In the genomic region with DNA sequence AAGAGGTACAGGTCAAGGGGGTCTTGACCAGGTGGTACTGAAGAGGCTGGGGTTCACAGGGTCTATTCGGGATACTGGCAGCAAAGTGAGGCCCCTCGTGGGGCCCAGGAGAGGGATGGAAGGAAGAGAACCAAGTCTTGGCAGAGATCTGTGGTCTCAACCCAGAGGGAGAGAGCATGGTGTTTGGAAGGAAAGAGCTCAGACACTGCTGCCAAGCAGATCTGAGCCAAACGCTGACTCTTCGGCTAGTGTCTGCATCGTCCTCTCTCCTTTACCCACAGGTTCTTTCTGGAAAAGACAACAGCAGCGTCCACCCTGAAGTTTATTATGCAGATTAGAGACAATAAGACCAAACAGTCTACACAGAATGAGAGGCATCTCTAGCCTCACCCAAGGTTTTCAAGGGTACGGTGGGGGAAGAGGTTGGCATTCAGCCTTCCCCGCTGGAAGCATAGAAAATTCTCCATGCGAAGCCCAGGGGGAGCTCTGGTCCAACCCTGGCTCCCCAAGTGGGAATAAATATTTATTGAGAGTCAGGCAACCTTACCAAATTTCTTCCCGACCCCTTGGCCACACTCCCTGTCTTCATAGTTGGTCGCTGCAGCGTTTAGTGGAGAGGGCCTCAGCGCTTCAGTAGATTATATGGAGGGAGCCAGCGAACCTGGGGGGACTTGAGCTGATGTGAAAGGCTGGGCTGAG, we compare ENCODE assay signal across 10 mouse cellular contexts. TPM values are rescaled to one million over a fixed set of nuclear protein-coding genes. Genes with fewer than 3 reads are reported as not detected.
DNase-seq lines count a peak whose midpoint lies in the region; ATAC-seq and TF ChIP-seq lines count a peak whose summit lies in the region.
"Had no signal": no experiment of that assay in that cellular context is flagged by ENCODE, and none has a peak within 500 bp of the region (broad histone marks: within the 10 kb centered on the region; RNA-seq: fewer than 3 reads in every experiment).

No protein-coding gene starts in this region.

- no peaks in the 10 kb centered on the region for H3K4me1 ChIP-seq in hindbrain, embryonic 14.5 days (replicated peaks; ENCODE audit: control insufficient read depth, insufficient read depth, low read length)
- no peaks in the 10 kb centered on the region for H3K4me1 ChIP-seq in hindbrain, embryonic 11.5 days (replicated peaks; ENCODE audit: control insufficient read depth, insufficient read depth, low read length)
- H3K4me1 ChIP-seq in forebrain, postnatal 0 days (ENCODE audit: insufficient read depth): no peaks in the 10 kb centered on the region
- H3K4me1 ChIP-seq in neural tube, embryonic 14.5 days (ENCODE audit: control insufficient read depth, insufficient read depth, low read length): 0 out of 2 replicates have a peak, but pooled peaks cover 2% of the 10 kb centered on the region
- H3K4me1 ChIP-seq in liver, embryonic 12.5 days: no peaks in the 10 kb centered on the region

- no peaks in the 10 kb centered on the region for H3K36me3 ChIP-seq in hindbrain, embryonic 14.5 days (replicated peaks; ENCODE audit: control insufficient read depth, insufficient read depth)
- no peaks in the 10 kb centered on the region for H3K36me3 ChIP-seq in hindbrain, embryonic 11.5 days (ENCODE audit: control insufficient read depth, insufficient read depth, low read length)
- H3K36me3 ChIP-seq in forebrain, postnatal 0 days (ENCODE audit: insufficient read depth): no peaks in the 10 kb centered on the region
- H3K36me3 ChIP-seq in neural tube, embryonic 14.5 days (ENCODE audit: control insufficient read depth, insufficient read depth, low read length): no peaks in the 10 kb centered on the region
- no peaks in the 10 kb centered on the region for H3K36me3 ChIP-seq in liver, embryonic 12.5 days
- H3K36me3 ChIP-seq: G1E had no signal

- H3K27ac ChIP-seq in hindbrain, embryonic 14.5 days: no peak overlapping the region
- H3K27ac ChIP-seq in hindbrain, embryonic 11.5 days (ENCODE audit: low read depth, low read length): no peak overlapping the region
- H3K27ac ChIP-seq in forebrain, postnatal 0 days (ENCODE audit: low read depth, low read length): no peak overlapping the region
- H3K27ac ChIP-seq in neural tube, embryonic 14.5 days (ENCODE audit: low read depth, low read length): 0 out of 2 replicates have a peak overlapping the region, but pooled peaks have one; percentile 2
- no peak overlapping the region for H3K27ac ChIP-seq in liver, embryonic 12.5 days

- TF ChIP-seq CTCF in forebrain, postnatal 0 days (IDR thresholded peaks at IDR 0.05; ENCODE audit: low read depth): peak; percentile 46

- DNase-seq in hindbrain, embryonic 14.5 days (ENCODE audit: low spot score): peak; percentile 29
- no peak for DNase-seq in hindbrain, embryonic 11.5 days (ENCODE audit: low spot score)
- DNase-seq in ovary, postnatal 36 days (ENCODE audit: low spot score): peak; percentile 6
- DNase-seq in ovary, postnatal 10 days (ENCODE audit: low spot score): no peak
- peak; percentile 61 for DNase-seq in forebrain, postnatal 0 days
- DNase-seq in kidney, adult 18-20 months: no peak

- H3K9me3 ChIP-seq in hindbrain, embryonic 14.5 days (ENCODE audit: control insufficient read depth, low read length): no peaks in the 10 kb centered on the region
- no peaks in the 10 kb centered on the region for H3K9me3 ChIP-seq in hindbrain, embryonic 11.5 days (ENCODE audit: control insufficient read depth, low read length)
- no peaks in the 10 kb centered on the region for H3K9me3 ChIP-seq in forebrain, postnatal 0 days (ENCODE audit: low read length)
- H3K9me3 ChIP-seq in neural tube, embryonic 14.5 days (ENCODE audit: control insufficient read depth, low read length): no peaks in the 10 kb centered on the region
- no peaks in the 10 kb centered on the region for H3K9me3 ChIP-seq in liver, embryonic 12.5 days (replicated peaks)
- H3K9me3 ChIP-seq: G1E had no signal

- ATAC-seq in hindbrain, embryonic 14.5 days (ENCODE audit: low FRiP score): peak; percentile 40; the same call in 1 of the 2 replicates
- no peak for ATAC-seq in hindbrain, embryonic 11.5 days (ENCODE audit: low FRiP score)
- ATAC-seq in forebrain, postnatal 0 days: peak; percentile 56
- peak; percentile 88; the same call in 1 of the 2 replicates for ATAC-seq in neural tube, embryonic 14.5 days (ENCODE audit: low read depth)
- ATAC-seq in liver, embryonic 12.5 days: no peak

- WGBS in hindbrain, embryonic 14.5 days: 62% methylated on average over 14 of the region's 14 CpGs
- 84% methylated on average over 14 of the region's 14 CpGs for WGBS in hindbrain, embryonic 11.5 days
- WGBS in forebrain, postnatal 0 days: 47% methylated on average over 14 of the region's 14 CpGs
- whole genome bisulfite sequencing in neural tube, embryonic 14.5 days: 66% methylated on average over 14 of the region's 14 CpGs
- 74% methylated on average over 14 of the region's 14 CpGs for WGBS in liver, embryonic 12.5 days (ENCODE audit: insufficient replicate concordance)

- H3K4me3 ChIP-seq in hindbrain, embryonic 14.5 days (replicated peaks; ENCODE audit: low read length): no peak overlapping the region
- H3K4me3 ChIP-seq in hindbrain, embryonic 11.5 days (ENCODE audit: low read depth, low read length): no peak overlapping the region
- H3K4me3 ChIP-seq in forebrain, postnatal 0 days (ENCODE audit: low read depth, low read length): no peak overlapping the region
- no peak overlapping the region for H3K4me3 ChIP-seq in neural tube, embryonic 14.5 days (ENCODE audit: low read depth, low read length)
- no peak overlapping the region for H3K4me3 ChIP-seq in liver, embryonic 12.5 days

- H3K9ac ChIP-seq in hindbrain, embryonic 14.5 days: no peak overlapping the region
- H3K9ac ChIP-seq in hindbrain, embryonic 11.5 days (ENCODE audit: low read depth, low read length): no peak overlapping the region
- H3K9ac ChIP-seq in forebrain, postnatal 0 days: no peak overlapping the region
- no peak overlapping the region for H3K9ac ChIP-seq in neural tube, embryonic 14.5 days (replicated peaks; ENCODE audit: low read depth, low read length)
- no peak overlapping the region for H3K9ac ChIP-seq in liver, embryonic 12.5 days

- H3K4me2 ChIP-seq in hindbrain, embryonic 14.5 days (replicated peaks): no peak overlapping the region
- H3K4me2 ChIP-seq in hindbrain, embryonic 11.5 days (replicated peaks; ENCODE audit: low read depth, low read length): no peak overlapping the region
- H3K4me2 ChIP-seq in forebrain, postnatal 0 days (ENCODE audit: low read depth): no peak overlapping the region
- H3K4me2 ChIP-seq in neural tube, embryonic 14.5 days (ENCODE audit: low read depth, low read length): no peak overlapping the region
- no peak overlapping the region for H3K4me2 ChIP-seq in liver, embryonic 12.5 days

- no peaks in the 10 kb centered on the region for H3K27me3 ChIP-seq in hindbrain, embryonic 14.5 days (ENCODE audit: control insufficient read depth, insufficient read depth, low read length)
- no peaks in the 10 kb centered on the region for H3K27me3 ChIP-seq in hindbrain, embryonic 11.5 days (ENCODE audit: control insufficient read depth, insufficient read depth, low read length)
- no peaks in the 10 kb centered on the region for H3K27me3 ChIP-seq in forebrain, postnatal 0 days (ENCODE audit: insufficient read depth, low read length)
- no peaks in the 10 kb centered on the region for H3K27me3 ChIP-seq in neural tube, embryonic 14.5 days (ENCODE audit: control insufficient read depth, insufficient read depth, low read length)
- H3K27me3 ChIP-seq in liver, embryonic 12.5 days (replicated peaks): no peaks in the 10 kb centered on the region

RNA-seq across cellular contexts. Expression of a gene that starts 32.5 kb away (rescaled TPM):
- not detected in 2 replicates for polyA plus RNA-seq in hindbrain, embryonic 14.5 days (2014; fragmentation: Nextera tagmentation; extraction: Ambion mirVana)
- not detected in 2 replicates for polyA plus RNA-seq in hindbrain, embryonic 11.5 days (2014; fragmentation: Nextera tagmentation; extraction: Ambion mirVana)
- not detected in 2 replicates for total RNA-seq in forebrain, postnatal 0 days (2014; rRNA removed)
- not detected in 2 replicates for polyA plus RNA-seq in forebrain, postnatal 0 days (2015; fragmentation: Nextera tagmentation; extraction: Ambion mirVana)
- not detected in 2 replicates for polyA plus RNA-seq in neural tube, embryonic 14.5 days (2014; fragmentation: Nextera tagmentation; extraction: Ambion mirVana)
- polyA plus RNA-seq in liver, embryonic 12.5 days (2016; fragmentation: Nextera tagmentation; extraction: Ambion mirVana): not detected in 2 replicates
- total RNA-seq: G1E had no signal
- polyA plus RNA-seq: embryonic facial prominence, embryonic 11.5 days; G1E had no signal

Comparison
In these comparisons a context has a peak if more than half of its experiments do, and no peak if none do; other contexts are left out.
1. ATAC-seq: peak in hindbrain, embryonic 14.5 days (single experiment), forebrain, postnatal 0 days (single experiment) and neural tube, embryonic 14.5 days (single experiment); none in hindbrain, embryonic 11.5 days (single experiment) and liver, embryonic 12.5 days (single experiment).
2. DNase-seq: peak in hindbrain, embryonic 14.5 days (single experiment), ovary, postnatal 36 days (single experiment) and forebrain, postnatal 0 days (single experiment); none in hindbrain, embryonic 11.5 days (single experiment), ovary, postnatal 10 days (single experiment) and kidney, adult 18-20 months (single experiment).